Mouse (Mus musculus) cortical plate, adult 2 months (tissue): ENCODE measurements around the gene Cdkn2aip.

ENCODE experiments used
- CTCF ChIP-seq: fragments of 200-500 bp; IDR thresholded peaks from 2 replicates; pipeline ENCODE4 v1.5.1; 2011; ENCODE audit warnings: mild to moderate bottlenecking, control low read depth, low read length; ENCODE audit not compliant: insufficient read depth; ENCODE audit errors: extremely low read depth
- POLR2A ChIP-seq: fragments of 200-500 bp; IDR thresholded peaks from 2 replicates; pipeline ENCODE4 v1.6.1; 2011; ENCODE audit warnings: mild to moderate bottlenecking, low read length, control low read depth; ENCODE audit not compliant: insufficient read depth; ENCODE audit errors: extremely low read depth

DNA sequence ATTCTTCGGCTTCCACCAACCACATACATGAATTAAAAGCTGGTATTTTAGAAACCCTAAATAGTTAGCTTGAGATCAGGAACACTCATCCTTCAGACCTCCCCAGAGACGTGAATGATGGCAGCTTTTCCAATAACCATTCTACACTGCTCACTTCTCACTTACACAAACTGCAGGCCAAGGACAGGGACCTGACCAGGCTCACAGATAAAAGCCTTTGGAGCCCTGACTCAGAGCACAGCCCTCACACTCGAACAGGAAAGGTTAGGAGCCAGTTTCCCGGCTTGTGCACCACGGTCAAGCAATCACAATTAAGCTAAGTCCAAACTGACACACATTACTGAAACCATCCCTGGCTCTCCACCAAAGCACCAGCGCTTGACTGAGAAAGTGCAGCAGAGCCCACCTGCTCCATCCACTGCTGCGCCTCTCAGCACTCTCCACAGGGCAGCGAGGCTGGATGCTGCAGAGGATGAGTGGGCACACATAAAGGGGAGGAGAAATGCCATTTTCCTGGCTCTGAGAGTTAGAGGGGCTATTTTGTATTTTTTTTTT is 49.4 kb downstream of the Cdkn2aip start:
- TF ChIP-seq POLR2A (no peak), CTCF (no peak)
